Mouse (Mus musculus) heart, postnatal 25 days (tissue): ENCODE measurements at regions not wholly inside any gene's neighbourhood (a gene's known extent, or its start where the extent isn't known, plus 50 kb on each side); places are given as distances from the start of the nearest gene placed in this dataset.

Experiments
- DNase-seq: peaks from one replicate; pipeline ENCODE4 v3.0.0; 2022; ENCODE audit warnings: low spot score
- intact Hi-C: fragments of 180-260 bp; cut with DNase I; formaldehyde crosslinking; loops from one replicate; pipeline ENCODE4 v1.15.1; 2025

GRCm38 (mm10) chr5:4620513-4621210 is 137.2 kb downstream of the Fzd1 start:
- no peak for DNase-seq
- intact Hi-C loops, result no loop called here

GRCm38 (mm10) chr5:4615233-4615632 is 142.6 kb downstream of the Fzd1 start:
- intact Hi-C loops, result no loop called here
- DNase-seq, result no peak

DNA sequence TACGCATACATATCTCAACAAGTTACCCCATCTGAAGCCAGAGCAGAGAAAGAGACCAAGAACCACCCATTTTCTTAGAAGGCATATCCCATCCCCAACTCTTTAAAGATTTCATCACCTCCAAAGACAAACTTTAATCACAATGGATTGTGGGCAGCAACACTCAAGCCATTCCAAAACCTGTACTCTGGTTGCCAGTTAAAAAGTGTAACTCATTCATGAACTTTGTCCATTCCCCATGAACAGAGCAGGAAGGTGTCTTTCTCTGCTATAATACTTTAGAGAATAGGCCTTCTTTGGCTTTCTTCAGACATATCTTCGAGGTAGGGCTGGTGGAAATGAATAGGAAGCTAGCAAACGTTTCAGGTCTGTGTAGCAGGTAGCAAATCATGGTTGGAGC is 160.4 kb downstream of the Fzd1 start:
- no peak for DNase-seq

DNA sequence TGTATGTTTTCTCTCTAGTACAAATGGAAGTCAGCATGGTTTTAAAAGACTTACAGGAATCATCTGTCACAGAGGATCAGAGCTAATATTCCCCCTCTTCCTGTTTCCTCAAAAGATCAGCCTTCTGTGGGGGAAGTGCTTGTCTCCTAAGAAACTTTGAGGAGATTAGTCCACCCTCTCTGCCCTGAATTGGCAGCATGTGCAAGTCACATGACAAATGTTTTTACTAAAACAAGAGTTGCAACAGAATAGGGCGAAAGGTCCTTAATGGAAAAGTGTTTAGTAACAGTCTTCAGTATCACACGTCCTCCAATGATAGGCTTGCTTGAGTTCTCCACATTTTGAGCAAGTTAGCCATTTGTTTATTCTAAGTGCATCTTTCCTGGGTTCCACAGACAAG is 162.8 kb downstream of the Fzd1 start:
- intact Hi-C loops, result no loop called here
- DNase-seq, result peak; percentile 4

More for the DNA sequence above, 160.4 kb downstream of the Fzd1 start:
- intact Hi-C loops, result no loop called here

DNA sequence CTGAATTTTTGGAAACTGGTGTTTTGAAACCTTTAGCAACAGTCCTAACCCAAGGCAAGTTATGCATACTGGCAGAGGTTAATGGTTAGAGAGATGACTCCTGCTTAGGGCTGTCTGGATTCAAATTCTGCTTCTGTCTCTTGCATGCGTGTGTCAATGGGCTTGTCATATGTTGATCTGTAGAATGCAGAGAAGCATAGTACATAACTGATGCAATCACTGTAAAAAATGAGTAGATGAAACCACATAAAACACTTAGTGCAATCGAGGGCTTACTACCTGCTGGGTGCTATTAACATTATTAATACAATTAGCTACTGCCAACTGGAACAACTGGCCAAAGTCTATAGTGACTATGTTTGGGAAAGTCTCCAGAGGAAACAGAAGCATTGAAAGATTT is 163.3 kb downstream of the Fzd1 start:
- no peak for DNase-seq
- intact Hi-C loops, result no loop called here

GRCm38 (mm10) chr5:4593638-4594381 is 164.0 kb downstream of the Fzd1 start:
- no peak for DNase-seq
- intact Hi-C loops, result no loop called here

DNA sequence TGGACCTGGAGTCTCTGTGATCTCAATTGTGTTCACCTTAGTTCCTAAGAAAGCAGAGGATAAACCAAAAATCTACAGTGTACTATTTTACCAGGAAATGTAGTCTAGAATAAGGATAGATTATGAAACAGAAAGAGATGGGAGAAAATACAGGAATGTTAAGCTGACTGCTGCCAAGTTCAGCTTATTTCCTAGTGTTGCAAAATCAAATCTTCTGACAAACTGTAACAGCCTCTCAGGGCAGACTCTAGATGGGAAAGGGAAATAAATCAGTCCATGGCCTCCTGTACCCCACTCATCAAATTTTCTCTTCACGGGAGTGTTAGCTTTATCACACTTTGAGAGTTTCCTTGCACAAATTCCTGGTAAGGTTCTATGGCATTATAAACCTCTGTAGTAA is 166.1 kb downstream of the Fzd1 start:
- DNase-seq, result no peak
- intact Hi-C loops, result no loop called here

GRCm38 (mm10) chr5:4582702-4583475 is 174.9 kb downstream of the Fzd1 start:
- intact Hi-C loops, result no loop called here
- DNase-seq, result no peak

DNA sequence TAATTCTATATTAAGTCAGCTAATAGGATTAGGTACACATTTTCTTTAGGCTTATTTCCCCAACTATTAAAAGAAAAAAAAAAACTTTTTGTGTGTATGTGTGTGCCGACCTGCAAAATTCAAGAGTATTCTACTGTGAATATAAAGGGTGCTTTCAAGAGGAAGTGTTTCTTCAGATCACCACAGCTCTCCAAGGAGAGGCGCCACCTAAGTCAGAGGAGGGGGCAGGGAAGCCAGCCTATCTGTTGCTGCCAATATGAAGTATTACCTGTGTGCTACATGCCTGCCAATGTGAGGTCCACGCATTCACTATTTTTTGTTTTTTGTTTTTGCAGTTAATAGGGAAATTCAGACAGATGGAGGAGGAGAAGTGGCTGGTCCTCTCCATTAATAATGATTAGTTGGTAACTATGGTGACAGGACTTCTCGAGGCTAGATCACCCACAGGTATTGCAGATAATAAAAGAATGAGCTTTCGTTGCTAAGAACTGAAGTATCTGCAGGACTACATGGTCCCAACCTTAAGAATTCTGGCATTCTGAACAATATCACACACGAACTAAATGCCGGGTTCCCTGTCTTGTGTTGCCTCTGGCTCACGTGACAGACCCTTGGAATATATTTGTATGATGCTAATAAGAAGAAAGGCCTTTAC is 177.5 kb downstream of the Fzd1 start:
- DNase-seq, result no peak
- intact Hi-C loops, result no loop called here

GRCm38 (mm10) chr5:4578856-4579255 is 179.0 kb downstream of the Fzd1 start:
- intact Hi-C loops, result no loop called here
- DNase-seq, result no peak

GRCm38 (mm10) chr5:4577179-4577578 is 180.7 kb downstream of the Fzd1 start:
- DNase-seq, result no peak
- intact Hi-C loops, result no loop called here

DNA sequence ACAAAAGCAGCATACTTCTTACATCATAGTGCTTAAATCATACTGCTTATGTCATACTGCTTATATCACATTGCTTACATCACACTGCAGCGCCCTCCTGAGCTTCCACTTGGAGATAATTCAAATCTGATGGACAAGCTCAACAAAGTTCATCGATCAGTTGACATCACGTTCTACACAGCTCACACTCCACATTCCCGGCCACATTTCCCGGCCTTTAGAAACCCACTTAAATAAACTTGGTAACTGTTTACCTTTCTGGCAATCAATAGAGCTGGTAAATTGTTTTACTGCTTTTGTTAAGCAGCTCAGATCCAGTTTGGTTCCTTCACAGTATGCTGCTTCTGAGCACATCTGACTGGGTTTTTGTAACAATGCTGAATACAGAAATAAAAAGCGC is 194.0 kb downstream of the Fzd1 start:
- intact Hi-C loops, result no loop called here
- no peak for DNase-seq

DNA sequence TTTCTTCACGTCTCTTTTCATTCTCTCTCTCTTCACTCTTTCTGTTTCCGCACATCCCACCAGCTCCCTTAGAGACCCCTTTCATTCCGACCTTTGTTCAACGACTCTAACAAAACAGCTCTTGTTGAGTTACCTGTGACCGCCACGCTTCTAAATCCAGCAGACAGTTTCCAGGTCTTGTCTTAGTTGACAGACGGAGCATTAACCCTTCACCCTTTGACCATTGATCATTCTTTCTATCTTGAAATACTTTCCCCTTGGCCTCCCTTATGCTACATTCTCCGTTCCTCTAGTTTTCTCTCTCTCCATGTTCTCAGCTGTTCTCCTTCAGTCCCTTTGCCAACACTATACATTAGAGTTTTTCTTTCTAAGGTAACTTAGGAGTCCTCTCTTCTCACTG is 196.2 kb downstream of the Fzd1 start:
- intact Hi-C loops, result no loop called here
- no peak for DNase-seq

- no peak for DNase-seq
- intact Hi-C loops, result no loop called here
Observed at GRCm38 (mm10) chr5:4561139-4561470, 196.7 kb downstream of the Fzd1 start.

GRCm38 (mm10) chr5:4560370-4561138 is 197.3 kb downstream of the Fzd1 start:
- DNase-seq, result no peak
- intact Hi-C loops, result no loop called here

DNA sequence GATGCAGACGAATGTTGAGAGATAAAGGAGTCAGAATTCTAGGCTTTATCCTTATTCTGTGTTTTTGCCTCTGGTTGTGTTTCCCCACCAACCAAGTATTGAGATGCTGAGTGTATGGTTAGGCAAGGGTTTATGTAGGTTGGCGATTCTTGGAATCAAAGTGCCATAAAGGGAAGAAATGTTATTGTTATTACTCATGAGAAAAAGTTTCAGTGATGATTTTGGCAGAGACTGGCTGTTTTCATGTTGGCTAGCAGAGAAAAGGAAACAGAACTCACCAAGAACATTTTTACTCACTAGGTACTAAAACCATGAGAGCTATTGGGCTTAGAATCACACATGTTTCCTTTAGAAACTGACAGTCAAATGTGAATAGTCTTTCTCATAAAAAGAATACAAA is 202.9 kb downstream of the Fzd1 start:
- intact Hi-C loops, result no loop called here
- DNase-seq, result no peak

DNA sequence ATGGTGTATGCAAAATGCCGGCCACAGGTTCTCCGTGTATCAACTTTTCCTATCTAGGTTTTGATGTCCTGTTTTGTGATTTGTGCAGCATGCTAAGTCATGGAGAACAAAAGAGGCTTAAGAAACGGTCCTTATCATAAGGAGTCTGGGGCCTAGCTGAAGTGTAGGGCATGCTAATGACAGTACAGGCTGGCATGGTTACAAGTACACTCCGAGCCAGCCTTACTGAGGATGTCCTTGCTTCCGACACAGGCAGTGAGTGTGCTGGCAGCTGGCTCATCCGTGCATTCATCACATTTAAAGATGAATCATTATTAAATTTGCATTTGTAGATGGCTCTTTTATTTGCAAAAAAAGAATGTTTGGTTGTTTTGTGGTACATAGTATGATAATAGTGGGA is 219.3 kb downstream of the Fzd1 start:
- intact Hi-C loops, result no loop called here
- DNase-seq, result no peak

DNA sequence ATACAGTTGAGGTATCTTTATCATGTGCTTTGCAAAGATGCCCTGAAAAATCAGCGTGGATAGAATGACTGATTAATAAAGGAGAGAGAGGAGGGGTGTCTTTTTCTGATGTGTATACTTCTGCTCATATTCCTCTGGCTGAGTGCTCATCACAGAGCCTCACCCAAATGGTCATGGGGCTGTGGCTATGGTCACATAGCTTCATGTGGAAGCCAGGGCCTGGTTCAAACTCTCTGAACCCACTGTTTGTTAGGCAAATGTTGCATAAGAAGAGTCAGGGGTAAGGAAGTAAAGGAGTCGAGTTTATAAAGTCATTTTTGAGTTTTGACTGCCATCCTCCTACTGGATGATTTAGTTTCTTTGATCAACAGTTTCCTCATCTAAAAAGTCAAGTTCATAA is 221.0 kb downstream of the Fzd1 start:
- intact Hi-C loops, result no loop called here
- DNase-seq, result no peak

GRCm38 (mm10) chr5:4535951-4536350 is 221.9 kb downstream of the Fzd1 start:
- intact Hi-C loops, result no loop called here
- DNase-seq, result no peak

- intact Hi-C loops, result no loop called here
- no peak for DNase-seq
Observed at GRCm38 (mm10) chr5:4534512-4534911, 223.3 kb downstream of the Fzd1 start.
